Mouse (Mus musculus): ENCODE results near the gene Mlxip. TPM values are rescaled to one million over a fixed set of nuclear protein-coding genes. Genes with fewer than 3 reads are reported as not detected.

The Mlxip gene
- 15.5 and 18.3 TPM in 2 replicates for polyA plus RNA-seq (2014; fragmentation: Nextera tagmentation; extraction: Ambion mirVana)

DNA sequence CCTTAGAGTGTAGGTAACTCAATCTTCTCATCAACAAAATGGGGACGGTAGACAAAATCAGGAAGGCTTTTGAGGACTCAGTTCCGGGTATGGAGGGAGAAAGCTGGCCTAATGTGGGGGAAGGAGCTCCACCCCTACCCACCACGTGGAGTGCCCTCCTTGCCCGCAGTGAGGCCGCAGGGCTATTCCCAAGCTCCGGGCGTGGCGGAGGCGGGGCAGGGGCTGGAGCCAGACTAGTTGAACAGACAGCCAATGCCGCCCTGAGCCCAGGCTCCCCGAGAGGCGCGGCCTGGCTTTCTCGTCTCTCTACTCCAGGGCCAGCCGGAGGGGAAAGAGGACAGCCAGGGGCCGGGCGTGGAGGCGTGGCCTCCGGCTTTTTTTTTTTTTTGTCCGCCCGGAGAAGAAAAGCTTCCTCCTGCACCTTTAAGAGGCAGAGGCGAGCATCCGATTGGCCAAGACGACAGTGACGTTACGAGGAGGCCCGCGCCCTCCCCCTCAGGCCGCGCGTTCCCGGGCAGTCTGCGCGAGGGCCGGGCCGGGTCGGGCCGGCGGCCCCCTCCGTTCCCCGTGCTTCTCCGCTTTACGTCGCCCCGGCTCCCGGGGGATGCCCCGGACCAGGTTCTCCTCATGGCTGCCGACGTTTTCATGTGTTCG is at the start of gene Mlxip:
TSS of gene Mlxip (plus strand) at position 496 of the 654 bp plus-strand sequence.
- Histone ChIP-seq H3K27me3 (ENCODE audit: control insufficient read depth, insufficient read depth, low read length) (no peaks in the 10 kb centered on the region), H3K9ac (ENCODE audit: low read length) (peak within 1 kb of the TSS; percentile 85), H3K4me2 (peak within 1 kb of the TSS; percentile 98), H3K27ac (ENCODE audit: low read depth, low read length) (peak within 1 kb of the TSS; percentile 71), H3K36me3 (ENCODE audit: control insufficient read depth, insufficient read depth, low read length) (no peaks in the 10 kb centered on the region), H3K9me3 (ENCODE audit: control insufficient read depth, low read length) (no peaks in the 10 kb centered on the region), H3K4me1 (ENCODE audit: control insufficient read depth, insufficient read depth, low read length) (peaks cover 22% of the 10 kb centered on the region), H3K4me3 (ENCODE audit: low read depth, low read length) (peak within 1 kb of the TSS; percentile 80)
- ATAC-seq (ENCODE audit: low FRiP score) (peak; percentile 94), DNase-seq (ENCODE audit: low spot score, missing footprints) (peak; percentile 98)
- under 1% methylated on average over 50 of the region's 50 CpGs for WGBS

DNA sequence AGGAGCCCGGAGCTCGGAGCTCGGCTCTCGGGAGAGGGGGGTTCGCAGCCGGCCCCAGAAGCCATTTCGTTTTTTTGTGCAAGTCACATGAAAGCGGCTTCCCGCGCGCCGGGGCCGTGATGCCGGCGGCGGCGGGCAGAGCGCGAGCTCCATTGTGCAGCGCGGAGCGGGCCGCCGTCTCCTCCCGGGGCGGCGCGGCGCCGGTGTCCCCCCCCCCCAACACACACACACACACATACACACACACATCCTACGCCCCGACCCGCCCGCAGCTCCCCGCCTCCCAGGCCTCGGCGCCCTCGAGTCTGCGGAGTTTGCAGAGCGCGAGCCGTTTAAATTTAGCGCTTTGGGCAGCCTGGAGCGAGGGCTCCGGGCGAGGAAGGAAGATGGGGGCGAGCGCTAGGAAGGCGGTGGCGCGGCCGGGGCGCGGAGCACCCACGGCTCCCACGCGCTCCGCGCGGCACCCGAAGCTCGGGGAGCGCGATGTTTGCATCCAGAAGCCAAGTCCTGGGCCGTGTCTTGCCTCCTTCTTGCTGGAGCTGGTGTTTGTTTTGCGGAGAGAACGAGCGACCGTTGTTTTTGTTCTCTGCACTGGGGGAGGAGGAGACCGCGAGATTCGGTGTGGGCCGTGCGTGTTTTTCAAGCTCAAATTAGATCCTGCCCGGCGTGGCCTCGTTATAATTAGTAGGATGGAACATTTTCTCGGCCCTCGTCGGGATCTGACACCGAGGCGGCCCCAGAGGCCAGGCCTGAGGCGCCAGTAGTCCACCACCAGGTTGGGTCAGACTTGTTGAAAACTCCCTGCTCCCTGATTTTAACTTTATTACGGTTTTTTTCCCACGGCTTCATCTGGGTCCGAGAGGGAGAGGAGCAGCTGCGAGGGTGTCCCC is 49.4 kb upstream of the Mlxip start:
- Histone ChIP-seq H3K9me3 (ENCODE audit: control insufficient read depth, low read length) (no peaks in the 10 kb centered on the region), H3K4me3 (ENCODE audit: low read depth, low read length) (peak overlapping the region; percentile 83), H3K36me3 (ENCODE audit: control insufficient read depth, insufficient read depth, low read length) (no peaks in the 10 kb centered on the region), H3K9ac (ENCODE audit: low read length) (peak overlapping the region; percentile 98), H3K4me2 (peak overlapping the region; percentile 94), H3K27ac (ENCODE audit: low read depth, low read length) (peak overlapping the region; percentile 98), H3K27me3 (ENCODE audit: control insufficient read depth, insufficient read depth, low read length) (no peaks in the 10 kb centered on the region), H3K4me1 (ENCODE audit: control insufficient read depth, insufficient read depth, low read length) (peaks cover 22% of the 10 kb centered on the region)
- DNase-seq (ENCODE audit: low spot score, missing footprints) = peak; percentile 96
- WGBS = 0% methylated on average over 79 of the region's 87 CpGs
- ATAC-seq (ENCODE audit: low FRiP score) = peak; percentile 38; the same call in 1 of the 2 replicates

DNA sequence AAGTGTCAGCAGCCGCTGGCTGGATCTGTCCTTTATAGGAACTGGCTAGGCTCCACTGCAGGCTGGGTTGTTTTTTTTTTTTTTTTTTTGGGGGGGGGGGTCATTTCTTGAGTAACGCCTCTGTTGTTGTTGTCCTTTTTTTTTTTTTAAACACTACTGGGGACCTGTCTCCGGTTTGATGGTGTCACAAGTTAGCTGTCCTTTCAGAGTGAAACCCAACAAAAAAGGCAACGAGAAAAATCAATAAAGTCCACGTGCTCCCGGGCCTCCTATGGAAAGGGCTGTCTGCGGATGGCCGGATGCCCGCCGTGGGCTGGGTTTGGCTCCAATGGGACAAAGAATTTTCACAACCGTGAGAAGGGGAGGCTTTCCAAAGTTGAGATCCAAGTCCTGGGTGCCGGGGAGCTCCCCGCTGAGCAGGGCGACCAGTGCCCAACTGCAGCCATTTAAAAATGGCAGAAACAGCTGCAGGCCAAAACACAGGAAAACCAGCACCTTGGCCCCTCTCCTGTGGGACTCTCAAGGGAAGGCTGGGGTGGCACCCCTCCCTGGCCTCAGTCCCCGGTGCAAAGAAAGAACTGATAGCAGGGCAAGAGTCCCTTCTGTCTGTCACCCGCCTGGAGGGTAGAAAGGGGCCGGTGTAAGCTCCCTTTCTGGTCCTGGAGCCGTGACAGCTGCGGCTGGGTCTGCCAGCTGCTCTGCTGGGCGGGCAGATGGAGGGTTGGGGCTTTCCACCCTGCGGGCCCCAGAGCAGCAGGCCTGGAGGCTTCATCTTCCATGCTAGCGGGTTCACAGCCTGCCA is 48.5 kb upstream of the Mlxip start:
- no peaks in the 10 kb centered on the region for H3K9me3 ChIP-seq (ENCODE audit: control insufficient read depth, low read length)
- DNase-seq (ENCODE audit: low spot score, missing footprints) (peak; percentile 97), ATAC-seq (ENCODE audit: low FRiP score) (peak; percentile 60)
- H3K36me3 ChIP-seq (ENCODE audit: control insufficient read depth, insufficient read depth, low read length) = no peaks in the 10 kb centered on the region
- H3K4me3 ChIP-seq (ENCODE audit: low read depth, low read length) = peak overlapping the region; percentile 83
- peak overlapping the region; percentile 98 for H3K27ac ChIP-seq (ENCODE audit: low read depth, low read length)
- 1% methylated on average over 22 of the region's 22 CpGs for WGBS
- peaks cover 22% of the 10 kb centered on the region for H3K4me1 ChIP-seq (ENCODE audit: control insufficient read depth, insufficient read depth, low read length)
- no peaks in the 10 kb centered on the region for H3K27me3 ChIP-seq (ENCODE audit: control insufficient read depth, insufficient read depth, low read length)
- H3K4me2 ChIP-seq = peak overlapping the region; percentile 94
- H3K9ac ChIP-seq (ENCODE audit: low read length) = peak overlapping the region; percentile 98

DNA sequence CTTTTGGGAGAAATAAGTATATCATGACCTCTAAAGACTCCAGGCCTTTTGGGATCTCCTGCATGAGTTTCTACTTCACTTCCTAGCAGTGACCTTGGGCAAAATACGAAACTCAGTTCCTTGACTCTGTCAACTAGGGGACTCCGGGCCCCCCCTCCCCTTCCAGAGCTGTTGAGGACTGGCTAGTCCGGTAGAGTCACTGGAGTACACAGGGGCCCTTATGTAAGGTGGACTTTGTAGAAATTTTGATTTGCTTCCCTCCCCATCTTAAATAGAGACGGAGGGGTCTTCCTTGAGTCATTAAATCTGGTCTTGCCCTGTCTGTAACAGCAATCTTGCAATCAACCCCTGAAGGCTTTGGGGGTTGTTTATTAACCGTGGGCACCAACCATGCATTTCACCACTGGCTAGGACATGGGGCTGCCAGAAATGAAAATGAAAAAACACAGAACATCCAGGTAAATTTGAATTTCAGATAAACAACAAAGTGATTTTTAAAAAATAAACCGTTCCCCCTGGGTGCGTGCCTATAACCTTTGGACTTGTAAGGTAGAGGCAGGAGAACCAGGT is 47.8 kb upstream of the Mlxip start:
- ATAC-seq (ENCODE audit: low FRiP score) (no peak), DNase-seq (ENCODE audit: low spot score, missing footprints) (no peak)
- H3K4me1 ChIP-seq (ENCODE audit: control insufficient read depth, insufficient read depth, low read length) = peaks cover 22% of the 10 kb centered on the region
- H3K4me2 ChIP-seq = peak overlapping the region; percentile 94
- peak overlapping the region; percentile 83 for H3K4me3 ChIP-seq (ENCODE audit: low read depth, low read length)
- H3K9me3 ChIP-seq (ENCODE audit: control insufficient read depth, low read length) = no peaks in the 10 kb centered on the region
- no peaks in the 10 kb centered on the region for H3K27me3 ChIP-seq (ENCODE audit: control insufficient read depth, insufficient read depth, low read length)
- peak overlapping the region; percentile 98 for H3K9ac ChIP-seq (ENCODE audit: low read length)
- peak overlapping the region; percentile 98 for H3K27ac ChIP-seq (ENCODE audit: low read depth, low read length)
- 76% methylated on average over 7 of the region's 7 CpGs for WGBS
- no peaks in the 10 kb centered on the region for H3K36me3 ChIP-seq (ENCODE audit: control insufficient read depth, insufficient read depth, low read length)

DNA sequence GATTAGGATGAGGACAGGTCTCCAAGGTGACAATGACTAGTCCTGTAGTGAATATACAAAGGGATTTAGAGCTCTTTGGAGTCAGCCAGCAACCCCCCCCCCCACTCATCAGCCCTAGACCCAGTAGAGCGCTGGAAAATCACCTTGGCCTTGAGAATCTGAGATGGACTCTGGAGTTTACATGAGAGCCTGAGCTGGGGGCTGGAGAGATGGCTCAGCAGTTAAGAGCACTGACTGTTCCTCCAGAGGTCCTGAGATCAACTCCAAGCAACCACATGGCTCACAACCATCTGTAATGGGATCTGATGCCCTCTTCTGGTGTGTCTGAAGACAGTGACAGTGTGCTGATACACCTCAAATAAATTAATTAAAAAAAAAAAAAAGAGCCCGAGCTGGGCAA is 46.6 kb upstream of the Mlxip start:
- Histone ChIP-seq H3K4me3 (ENCODE audit: low read depth, low read length) (no peak overlapping the region), H3K4me2 (0 out of 2 replicates have a peak overlapping the region, but pooled peaks have one; percentile 3), H3K9me3 (ENCODE audit: control insufficient read depth, low read length) (no peaks in the 10 kb centered on the region), H3K27me3 (ENCODE audit: control insufficient read depth, insufficient read depth, low read length) (no peaks in the 10 kb centered on the region), H3K36me3 (ENCODE audit: control insufficient read depth, insufficient read depth, low read length) (peaks cover 4% of the 10 kb centered on the region; the same call in 1 of the 2 replicates), H3K9ac (ENCODE audit: low read length) (no peak overlapping the region), H3K4me1 (ENCODE audit: control insufficient read depth, insufficient read depth, low read length) (peaks cover 22% of the 10 kb centered on the region), H3K27ac (ENCODE audit: low read depth, low read length) (no peak overlapping the region)
- DNase-seq (ENCODE audit: low spot score, missing footprints) = no peak
- ATAC-seq (ENCODE audit: low FRiP score) = no peak
- WGBS = 87% methylated on average over 2 of the region's 2 CpGs

DNA sequence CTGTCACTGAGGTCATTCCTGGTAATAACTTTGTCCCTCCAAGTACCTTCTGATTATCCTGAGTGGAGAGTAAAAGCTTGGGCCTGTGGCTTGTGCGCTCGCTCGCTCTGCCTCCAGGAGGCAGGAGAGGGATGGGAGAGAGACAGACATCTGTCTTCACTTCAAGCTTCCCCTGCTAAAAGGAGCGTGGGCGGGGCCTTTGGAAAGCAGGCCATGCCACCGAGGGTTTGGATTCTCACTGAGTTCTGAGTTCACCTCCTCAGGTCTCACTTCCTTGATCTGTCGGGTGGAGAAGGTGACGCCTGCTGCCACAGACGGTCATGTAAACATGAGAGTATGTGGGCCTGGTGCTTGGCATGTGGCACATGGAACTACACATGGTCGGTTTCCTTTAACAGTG is 44.2 kb upstream of the Mlxip start:
- Histone ChIP-seq H3K4me1 (ENCODE audit: control insufficient read depth, insufficient read depth, low read length) (peaks cover 18% of the 10 kb centered on the region), H3K4me3 (ENCODE audit: low read depth, low read length) (no peak overlapping the region)
- DNase-seq (ENCODE audit: low spot score, missing footprints) = no peak

DNA sequence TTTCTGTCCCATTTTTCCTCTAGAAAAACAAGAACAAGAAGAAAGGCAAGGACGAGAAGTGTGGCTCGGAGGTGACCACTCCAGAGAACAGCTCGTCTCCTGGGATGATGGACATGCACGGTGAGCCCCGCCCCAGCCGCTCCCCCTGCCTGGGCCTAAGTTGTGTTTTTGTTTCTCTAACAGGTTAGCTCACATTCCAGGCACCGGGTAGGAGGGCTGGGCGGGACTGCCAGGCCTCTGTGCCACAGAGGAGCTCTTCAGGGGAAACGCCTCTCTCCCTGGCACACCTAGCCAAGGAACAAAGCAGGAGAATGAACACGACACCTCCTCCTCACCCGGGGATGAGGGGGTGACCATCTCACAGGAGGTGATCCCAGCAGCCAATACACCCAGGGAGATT is 38.7 kb upstream of the Mlxip start:
- DNase-seq (ENCODE audit: low spot score, missing footprints) (no peak), ATAC-seq (ENCODE audit: low FRiP score) (no peak)
- Histone ChIP-seq H3K4me3 (ENCODE audit: low read depth, low read length) (no peak overlapping the region), H3K27me3 (ENCODE audit: control insufficient read depth, insufficient read depth, low read length) (no peaks in the 10 kb centered on the region), H3K36me3 (ENCODE audit: control insufficient read depth, insufficient read depth, low read length) (peaks cover 34% of the 10 kb centered on the region), H3K27ac (ENCODE audit: low read depth, low read length) (no peak overlapping the region), H3K4me2 (no peak overlapping the region), H3K9me3 (ENCODE audit: control insufficient read depth, low read length) (no peaks in the 10 kb centered on the region), H3K4me1 (ENCODE audit: control insufficient read depth, insufficient read depth, low read length) (no peaks in the 10 kb centered on the region), H3K9ac (ENCODE audit: low read length) (no peak overlapping the region)
- 85% methylated on average over 11 of the region's 11 CpGs for WGBS

More for the DNA sequence above, 44.2 kb upstream of the Mlxip start:
- no peaks in the 10 kb centered on the region for H3K27me3 ChIP-seq (ENCODE audit: control insufficient read depth, insufficient read depth, low read length)
- no peak overlapping the region for H3K9ac ChIP-seq (ENCODE audit: low read length)
- no peak overlapping the region for H3K4me2 ChIP-seq
- peaks cover 6% of the 10 kb centered on the region for H3K36me3 ChIP-seq (ENCODE audit: control insufficient read depth, insufficient read depth, low read length)
- H3K9me3 ChIP-seq (ENCODE audit: control insufficient read depth, low read length) = no peaks in the 10 kb centered on the region
- no peak for ATAC-seq (ENCODE audit: low FRiP score)
- H3K27ac ChIP-seq (ENCODE audit: low read depth, low read length) = no peak overlapping the region
- WGBS = 74% methylated on average over 10 of the region's 10 CpGs

DNA sequence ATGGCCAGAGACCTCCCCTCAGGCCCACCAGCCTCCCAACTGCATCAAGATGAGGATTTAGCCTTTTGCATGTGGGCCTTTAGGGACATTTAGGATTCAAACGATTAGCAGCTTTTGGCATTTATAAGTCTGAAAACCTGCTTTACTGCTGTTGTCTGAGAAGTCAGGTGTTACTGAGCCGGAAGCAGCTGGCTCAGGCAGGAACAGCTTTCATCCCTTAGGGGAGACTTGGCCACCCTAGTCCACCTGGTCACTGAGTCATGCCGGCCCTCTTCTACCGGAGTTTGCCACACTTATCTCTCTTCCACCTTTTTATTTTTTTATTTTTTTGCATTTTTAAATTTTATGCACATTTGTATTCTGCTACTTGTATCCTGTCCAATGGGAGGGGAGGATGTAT is 37.3 kb upstream of the Mlxip start:
- Histone ChIP-seq H3K4me1 (ENCODE audit: control insufficient read depth, insufficient read depth, low read length) (no peaks in the 10 kb centered on the region), H3K9ac (ENCODE audit: low read length) (no peak overlapping the region), H3K4me3 (ENCODE audit: low read depth, low read length) (no peak overlapping the region), H3K4me2 (no peak overlapping the region), H3K27me3 (ENCODE audit: control insufficient read depth, insufficient read depth, low read length) (no peaks in the 10 kb centered on the region), H3K9me3 (ENCODE audit: control insufficient read depth, low read length) (no peaks in the 10 kb centered on the region), H3K27ac (ENCODE audit: low read depth, low read length) (no peak overlapping the region), H3K36me3 (ENCODE audit: control insufficient read depth, insufficient read depth, low read length) (peaks cover 45% of the 10 kb centered on the region)
- DNase-seq (ENCODE audit: low spot score, missing footprints) = no peak
- ATAC-seq (ENCODE audit: low FRiP score) = no peak
- WGBS = 98% methylated on average over 4 of the region's 4 CpGs

Data from midbrain, embryonic 11.5 days (tissue).